Mouse (Mus musculus) forebrain, embryonic 12.5 days (tissue): ENCODE data around the gene Adcy2. TPM values are rescaled to one million over a fixed set of nuclear protein-coding genes. Genes with fewer than 3 reads are reported as not detected.

Source experiments
- ATAC-seq: fragments of 200-750 bp; cut with Nextera tagmentation; 2 replicates; pipeline ENCODE4 v1.8.0; 2017; ENCODE audit warnings: moderate TSS enrichment; ENCODE audit not compliant: low FRiP score
- H3K27ac ChIP-seq: fragments of 300-500 bp; sonication (generic); 2 replicates; pipeline ENCODE4 v1.5.1; 2016; ENCODE audit warnings: mild to moderate bottlenecking
- H3K27me3 ChIP-seq: fragments of 300-500 bp; sonication (generic); 2 replicates; pipeline ENCODE4 v1.6.1; 2016; ENCODE audit warnings: mild to moderate bottlenecking
- H3K36me3 ChIP-seq: fragments of 300-500 bp; sonication (generic); replicated peaks from 2 replicates; pipeline ENCODE4 v1.6.1; 2016; ENCODE audit warnings: mild to moderate bottlenecking
- H3K4me1 ChIP-seq: fragments of 300-500 bp; sonication (generic); 2 replicates; pipeline ENCODE4 v1.6.1; 2016
- H3K4me2 ChIP-seq: fragments of 300-500 bp; sonication (generic); 2 replicates; pipeline ENCODE4 v1.6.1; 2016; ENCODE audit warnings: mild to moderate bottlenecking, moderate library complexity
- H3K4me3 ChIP-seq: fragments of 300-500 bp; sonication (generic); replicated peaks from 2 replicates; pipeline ENCODE4 v1.5.1; 2016; ENCODE audit warnings: mild to moderate bottlenecking
- H3K9ac ChIP-seq: fragments of 300-500 bp; sonication (generic); 2 replicates; pipeline ENCODE4 v1.6.1; 2016; ENCODE audit warnings: mild to moderate bottlenecking
- H3K9me3 ChIP-seq: fragments of 300-500 bp; sonication (generic); 2 replicates; pipeline ENCODE4 v1.6.1; 2016
- WGBS: fragments of 180-500 bp; shearing (Covaris S2); methylation state at CpG from one replicate; pipeline ENCODE4 v1.1.7; 2016; 5-methylcytosine and 5-hydroxymethylcytosine counted together
- polyA plus RNA-seq: library from polyadenylated mRNA; unstranded; fragments of >200 nt; fragmentation: Nextera tagmentation; extraction: Ambion mirVana; gene quantifications from 2 replicates; pipeline ENCODE4 v1.2.1, GENCODE M21; 2016

Gene Adcy2
- polyA plus RNA-seq, 1 experiment from 2014 or later = 2.1 TPM

GRCm38 (mm10) chr13:68707296-68707747 is 292.0 kb downstream of the Adcy2 start:
- WGBS = 82% methylated on average over 6 of the region's 6 CpGs
- ATAC-seq = peak; percentile 71; the same call in 1 of the 2 replicates

GRCm38 (mm10) chr13:68684919-68685318 is 314.4 kb downstream of the Adcy2 start:
- Histone ChIP-seq H3K9me3 (no peaks in the 10 kb centered on the region), H3K27ac (no peak overlapping the region), H3K27me3 (no peaks in the 10 kb centered on the region), H3K4me3 (no peak overlapping the region), H3K36me3 (no peaks in the 10 kb centered on the region), H3K9ac (no peak overlapping the region), H3K4me2 (no peak overlapping the region), H3K4me1 (no peaks in the 10 kb centered on the region)
- no peak for ATAC-seq
- WGBS = 90% methylated on average over 2 of the region's 2 CpGs

More at GRCm38 (mm10) chr13:68707296-68707747, 292.0 kb downstream of the Adcy2 start:
- Histone ChIP-seq H3K9me3 (no peaks in the 10 kb centered on the region), H3K36me3 (no peaks in the 10 kb centered on the region), H3K27ac (no peak overlapping the region), H3K4me1 (no peaks in the 10 kb centered on the region), H3K9ac (no peak overlapping the region), H3K4me2 (no peak overlapping the region), H3K27me3 (no peaks in the 10 kb centered on the region), H3K4me3 (no peak overlapping the region)

GRCm38 (mm10) chr13:68680429-68680828 is 318.9 kb downstream of the Adcy2 start:
- H3K4me1 ChIP-seq = no peaks in the 10 kb centered on the region
- H3K9me3 ChIP-seq = no peaks in the 10 kb centered on the region
- H3K27me3 ChIP-seq = no peaks in the 10 kb centered on the region
- 94% methylated on average over 1 of the region's 1 CpGs for WGBS
- H3K4me2 ChIP-seq = no peak overlapping the region
- H3K9ac ChIP-seq = no peak overlapping the region
- ATAC-seq = no peak
- no peak overlapping the region for H3K4me3 ChIP-seq
- H3K27ac ChIP-seq = no peak overlapping the region
- no peaks in the 10 kb centered on the region for H3K36me3 ChIP-seq

GRCm38 (mm10) chr13:68642786-68643185 is 356.6 kb downstream of the Adcy2 start:
- no peaks in the 10 kb centered on the region for H3K9me3 ChIP-seq
- H3K4me2 ChIP-seq = no peak overlapping the region
- no peak overlapping the region for H3K27ac ChIP-seq
- no peaks in the 10 kb centered on the region for H3K27me3 ChIP-seq
- no peak overlapping the region for H3K9ac ChIP-seq
- ATAC-seq = no peak
- H3K4me3 ChIP-seq = no peak overlapping the region
- no peaks in the 10 kb centered on the region for H3K36me3 ChIP-seq
- 77% methylated on average over 1 of the region's 1 CpGs for WGBS
- no peaks in the 10 kb centered on the region for H3K4me1 ChIP-seq

DNA sequence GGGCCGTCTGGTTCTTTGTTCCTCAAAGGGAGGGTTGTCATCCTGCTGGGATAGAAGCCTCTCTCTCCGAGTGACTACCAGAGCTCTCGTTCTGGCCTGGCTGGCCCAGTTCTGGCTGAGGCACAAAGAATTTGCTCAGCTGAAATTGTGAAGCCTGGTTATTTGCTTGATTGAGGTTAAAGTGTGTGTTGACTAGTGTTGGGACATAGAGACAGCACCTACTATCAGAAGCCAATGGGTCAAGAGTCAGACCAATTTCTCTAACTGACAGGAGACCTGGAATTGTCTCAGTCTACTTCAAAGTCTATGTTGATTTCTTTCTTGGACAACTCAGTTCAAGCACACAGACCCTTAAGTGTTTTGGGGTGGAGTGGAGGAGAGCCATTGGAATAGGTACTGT is 372.3 kb downstream of the Adcy2 start:
- Histone ChIP-seq H3K9me3 (no peaks in the 10 kb centered on the region), H3K27ac (no peak overlapping the region), H3K36me3 (no peaks in the 10 kb centered on the region), H3K4me1 (no peaks in the 10 kb centered on the region), H3K27me3 (no peaks in the 10 kb centered on the region), H3K4me3 (no peak overlapping the region), H3K4me2 (no peak overlapping the region), H3K9ac (no peak overlapping the region)
- WGBS = 73% methylated on average over 3 of the region's 3 CpGs
- ATAC-seq = no peak

- 75% methylated on average over 6 of the region's 6 CpGs for WGBS
- H3K27me3 ChIP-seq = no peaks in the 10 kb centered on the region
- no peak for ATAC-seq
- H3K27ac ChIP-seq = no peak overlapping the region
- H3K4me2 ChIP-seq = no peak overlapping the region
- no peaks in the 10 kb centered on the region for H3K36me3 ChIP-seq
- no peak overlapping the region for H3K4me3 ChIP-seq
- H3K4me1 ChIP-seq = no peaks in the 10 kb centered on the region
- H3K9ac ChIP-seq = no peak overlapping the region
- no peaks in the 10 kb centered on the region for H3K9me3 ChIP-seq
Observed at GRCm38 (mm10) chr13:68622792-68623191, 376.5 kb downstream of the Adcy2 start.

- no peak overlapping the region for H3K9ac ChIP-seq
- H3K27me3 ChIP-seq = no peaks in the 10 kb centered on the region
- H3K27ac ChIP-seq = no peak overlapping the region
- WGBS = 59% methylated on average over 21 of the region's 21 CpGs
- no peak overlapping the region for H3K4me3 ChIP-seq
- ATAC-seq = no peak
- no peak overlapping the region for H3K4me2 ChIP-seq
- 0 out of 2 replicates have a peak, but pooled peaks cover 7% of the 10 kb centered on the region for H3K4me1 ChIP-seq
- H3K9me3 ChIP-seq = no peaks in the 10 kb centered on the region
- H3K36me3 ChIP-seq = no peaks in the 10 kb centered on the region
Observed at GRCm38 (mm10) chr13:68607652-68608405, 391.5 kb downstream of the Adcy2 start.

GRCm38 (mm10) chr13:68605689-68606126 is 393.6 kb downstream of the Adcy2 start:
- H3K9ac ChIP-seq = no peak overlapping the region
- ATAC-seq = peak; percentile 76
- 0 out of 2 replicates have a peak, but pooled peaks cover 7% of the 10 kb centered on the region for H3K4me1 ChIP-seq
- H3K9me3 ChIP-seq = no peaks in the 10 kb centered on the region
- H3K27ac ChIP-seq = no peak overlapping the region
- H3K27me3 ChIP-seq = no peaks in the 10 kb centered on the region
- 2% methylated on average over 10 of the region's 11 CpGs for WGBS
- peak overlapping the region; percentile 24 for H3K4me3 ChIP-seq
- H3K4me2 ChIP-seq = peak overlapping the region; percentile 38
- no peaks in the 10 kb centered on the region for H3K36me3 ChIP-seq

DNA sequence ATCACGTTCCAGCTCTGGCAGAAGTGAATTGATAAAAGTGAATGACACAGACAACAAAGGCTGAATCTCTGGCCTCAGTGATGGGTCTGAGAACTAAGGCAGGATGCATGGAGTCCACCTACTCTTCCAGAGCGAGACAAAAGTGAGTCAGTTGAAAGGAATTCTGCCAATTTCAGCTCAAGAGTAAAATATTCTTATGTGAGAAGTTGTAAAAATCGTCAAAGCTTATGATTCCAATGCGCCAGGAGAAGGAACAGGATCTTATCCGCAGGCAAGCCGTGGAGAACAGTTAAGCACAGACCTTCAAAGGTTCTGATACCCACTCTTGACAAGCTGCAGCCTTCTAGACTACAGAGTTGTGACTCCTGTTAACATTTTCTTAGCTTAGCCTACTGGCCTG is 396.3 kb downstream of the Adcy2 start:
- Histone ChIP-seq H3K27me3 (no peaks in the 10 kb centered on the region), H3K4me2 (no peak overlapping the region), H3K4me1 (0 out of 2 replicates have a peak, but pooled peaks cover 7% of the 10 kb centered on the region), H3K36me3 (no peaks in the 10 kb centered on the region), H3K4me3 (no peak overlapping the region), H3K9ac (no peak overlapping the region), H3K27ac (no peak overlapping the region), H3K9me3 (no peaks in the 10 kb centered on the region)
- 77% methylated on average over 6 of the region's 6 CpGs for WGBS
- ATAC-seq = no peak

- Histone ChIP-seq H3K4me1 (0 out of 2 replicates have a peak, but pooled peaks cover 2% of the 10 kb centered on the region), H3K9me3 (no peaks in the 10 kb centered on the region), H3K27ac (no peak overlapping the region), H3K36me3 (no peaks in the 10 kb centered on the region), H3K4me2 (no peak overlapping the region), H3K4me3 (no peak overlapping the region), H3K27me3 (no peaks in the 10 kb centered on the region; the same call in none of the 2 replicates), H3K9ac (no peak overlapping the region; the same call in 1 of the 2 replicates)
- whole genome bisulfite sequencing = 21% methylated on average over 6 of the region's 6 CpGs
- ATAC-seq = no peak
Observed at GRCm38 (mm10) chr13:68601184-68601583, 398.2 kb downstream of the Adcy2 start.

DNA sequence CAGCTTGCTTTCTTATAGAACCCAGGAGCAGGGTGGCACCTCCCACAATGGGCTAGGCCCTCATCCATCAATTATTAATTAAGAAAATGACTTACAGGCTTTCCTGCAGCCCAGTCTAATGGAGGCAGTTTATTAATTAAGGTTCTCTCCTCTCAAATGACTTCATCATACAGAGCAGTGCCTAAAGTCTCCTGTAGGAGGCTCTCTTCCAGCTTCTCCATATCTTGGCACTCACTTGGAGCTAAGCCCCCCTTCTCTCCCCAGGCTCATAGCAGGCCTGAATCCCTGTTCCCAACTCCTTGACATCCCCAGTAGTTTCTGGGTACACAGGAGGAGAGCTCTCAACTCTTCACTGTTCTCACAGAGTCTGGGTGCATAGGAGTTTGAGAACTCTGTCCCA is 400.4 kb downstream of the Adcy2 start:
- H3K9ac ChIP-seq = no peak overlapping the region
- H3K27ac ChIP-seq = no peak overlapping the region
- H3K36me3 ChIP-seq = no peaks in the 10 kb centered on the region
- no peaks in the 10 kb centered on the region for H3K4me1 ChIP-seq
- no peaks in the 10 kb centered on the region; the same call in none of the 2 replicates for H3K27me3 ChIP-seq
- no peak for ATAC-seq
- H3K4me3 ChIP-seq = no peak overlapping the region
- no peaks in the 10 kb centered on the region for H3K9me3 ChIP-seq
- no peak overlapping the region for H3K4me2 ChIP-seq

DNA sequence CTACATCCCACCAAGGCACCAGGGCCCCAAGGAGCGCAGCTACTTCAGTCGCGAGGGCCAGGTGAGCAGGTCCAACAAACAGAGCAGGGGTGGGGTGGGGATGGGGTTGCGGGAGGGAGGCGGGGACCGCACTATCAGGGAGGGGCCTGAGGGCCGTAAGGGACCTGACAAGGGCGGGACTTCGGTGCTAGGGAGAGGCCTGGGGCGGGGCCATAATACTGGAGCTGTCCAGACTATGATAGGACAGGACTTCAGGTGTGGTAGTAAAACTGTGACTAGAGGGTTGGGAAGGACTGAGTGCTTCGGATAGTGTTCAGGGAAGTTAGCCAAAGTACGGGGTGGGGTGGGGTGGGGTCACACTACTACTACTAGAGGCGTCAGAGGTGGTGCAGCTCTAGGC is 401.7 kb downstream of the Adcy2 start:
- H3K27me3 ChIP-seq = no peaks in the 10 kb centered on the region; the same call in none of the 2 replicates
- no peak overlapping the region for H3K9ac ChIP-seq
- H3K27ac ChIP-seq = no peak overlapping the region
- no peaks in the 10 kb centered on the region for H3K9me3 ChIP-seq
- H3K36me3 ChIP-seq = peaks cover 7% of the 10 kb centered on the region
- no peak for ATAC-seq
- no peaks in the 10 kb centered on the region for H3K4me1 ChIP-seq
- H3K4me2 ChIP-seq = peak overlapping the region; percentile 45
- 19% methylated on average over 12 of the region's 13 CpGs for WGBS
- H3K4me3 ChIP-seq = peak overlapping the region; percentile 14; the same call in 1 of the 2 replicates

DNA sequence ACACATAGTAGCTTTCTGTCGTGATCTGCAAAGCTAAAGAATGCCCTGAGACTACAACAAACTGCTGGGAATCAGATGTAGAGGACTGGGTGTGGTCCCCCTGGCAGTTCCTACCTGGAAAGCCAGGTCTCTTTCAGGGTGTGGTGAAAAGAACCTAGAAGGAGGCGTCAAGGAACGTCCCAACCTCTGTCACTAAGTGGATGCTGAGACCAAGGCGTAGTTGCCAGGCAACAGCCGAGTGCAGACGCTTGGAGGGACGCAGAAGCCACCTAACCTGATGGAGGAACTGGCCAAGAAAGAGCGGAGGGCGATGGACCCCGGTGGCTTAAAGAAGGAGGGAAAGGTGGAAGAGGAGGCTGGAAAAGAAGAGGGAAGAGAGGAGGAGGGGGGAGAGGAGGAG is 402.1 kb downstream of the Adcy2 start, which contains the start of gene 1700001L19Rik:
Gene 1700001L19Rik, plus strand, starts transcription at position 223 of the 400 bp plus-strand sequence.
- H3K9ac ChIP-seq = no peak within 1 kb of the TSS
- ATAC-seq = no peak
- H3K4me1 ChIP-seq = no peaks in the 10 kb centered on the region
- H3K4me3 ChIP-seq = peak within 1 kb of the TSS; percentile 14; the same call in 1 of the 2 replicates
- WGBS = 6% methylated on average over 9 of the region's 10 CpGs
- peaks cover 12% of the 10 kb centered on the region for H3K36me3 ChIP-seq
- peak within 1 kb of the TSS; percentile 45 for H3K4me2 ChIP-seq
- H3K9me3 ChIP-seq = no peaks in the 10 kb centered on the region
- no peak within 1 kb of the TSS for H3K27ac ChIP-seq
- H3K27me3 ChIP-seq = no peaks in the 10 kb centered on the region; the same call in none of the 2 replicates
